Mouse (Mus musculus): Measurements from ENCODE around the gene Syp.

Gene Syp

DNA sequence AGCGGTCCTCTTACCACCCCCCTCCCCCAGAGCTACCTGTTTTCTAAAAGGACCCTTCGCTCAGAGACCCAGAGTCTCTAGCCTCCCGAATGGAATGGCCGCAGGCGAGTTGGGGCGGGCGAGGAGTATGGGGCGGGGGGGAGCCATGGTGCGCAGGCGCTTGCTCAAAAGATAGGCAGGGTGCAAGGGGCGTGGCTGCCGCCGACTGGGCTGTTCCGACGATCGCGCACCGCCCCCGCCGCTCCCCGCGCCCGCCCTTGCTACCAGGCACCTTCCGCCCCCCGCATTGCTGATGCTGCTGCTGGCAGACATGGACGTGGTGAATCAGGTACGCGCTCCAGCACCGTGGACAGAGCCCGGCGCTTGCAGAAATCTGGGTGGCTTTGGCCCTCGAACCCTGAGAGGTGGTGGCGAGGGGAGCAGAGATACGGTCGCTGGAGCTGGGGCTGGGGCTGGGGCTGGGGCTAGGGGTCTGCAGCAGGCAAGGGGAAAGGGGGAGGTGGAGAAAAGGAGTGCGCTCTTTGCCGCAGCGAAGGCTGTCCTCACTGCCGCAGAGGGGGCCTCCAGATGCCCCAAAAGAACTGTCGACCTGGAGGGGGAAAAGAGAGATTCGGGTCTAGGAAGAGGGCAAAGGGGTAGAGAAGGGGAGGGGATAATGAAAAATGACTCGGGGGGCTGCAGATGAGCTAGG is at the start of gene Syp:
Gene Syp, plus strand, starts transcription at position 71 of the 691 bp plus-strand sequence.
- DNase-seq (ENCODE audit: low read depth, low spot score), result peak; percentile 84

DNA sequence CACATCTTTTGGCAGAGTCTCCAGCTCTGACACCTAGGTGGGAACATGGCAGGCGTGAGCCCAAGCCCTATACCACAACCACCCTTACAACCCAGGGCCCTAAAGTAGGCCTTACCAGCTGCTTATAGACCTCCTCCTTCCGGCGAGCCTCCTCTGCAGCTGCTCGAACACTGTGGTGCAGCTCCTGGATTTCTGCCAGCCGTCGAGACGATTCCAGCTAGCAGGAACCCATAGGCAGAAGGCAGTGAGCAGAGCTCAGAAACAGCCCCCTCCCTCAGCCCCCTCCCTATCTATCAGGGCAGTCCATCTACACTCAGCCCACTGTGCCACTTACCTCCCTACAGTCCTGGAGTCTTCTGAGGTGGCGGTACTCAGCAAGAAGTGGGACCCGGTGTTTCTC is 42.9 kb upstream of the Syp start:
- no peak for DNase-seq (ENCODE audit: low read depth, low spot score)

DNA sequence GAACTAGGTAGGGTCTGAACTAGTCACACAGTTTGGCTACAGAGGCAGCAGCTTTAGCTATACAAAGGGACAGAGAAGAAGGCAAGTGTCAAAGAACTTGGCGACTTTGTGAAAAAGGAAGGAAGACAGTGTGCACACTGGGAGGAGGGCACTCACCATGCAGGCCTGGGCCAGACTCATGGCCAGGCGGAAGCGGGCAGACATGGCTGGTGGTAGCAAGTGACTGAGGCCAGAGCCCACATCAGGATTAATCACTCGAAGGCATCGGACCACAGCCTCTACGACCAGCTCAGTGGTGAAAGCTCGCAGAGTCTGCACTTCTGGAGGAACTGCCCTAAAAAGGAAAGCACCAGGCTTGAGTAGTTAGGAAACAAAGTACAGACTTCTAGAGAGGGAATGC is 34.3 kb upstream of the Syp start:
- DNase-seq (ENCODE audit: low read depth, low spot score), result no peak

DNA sequence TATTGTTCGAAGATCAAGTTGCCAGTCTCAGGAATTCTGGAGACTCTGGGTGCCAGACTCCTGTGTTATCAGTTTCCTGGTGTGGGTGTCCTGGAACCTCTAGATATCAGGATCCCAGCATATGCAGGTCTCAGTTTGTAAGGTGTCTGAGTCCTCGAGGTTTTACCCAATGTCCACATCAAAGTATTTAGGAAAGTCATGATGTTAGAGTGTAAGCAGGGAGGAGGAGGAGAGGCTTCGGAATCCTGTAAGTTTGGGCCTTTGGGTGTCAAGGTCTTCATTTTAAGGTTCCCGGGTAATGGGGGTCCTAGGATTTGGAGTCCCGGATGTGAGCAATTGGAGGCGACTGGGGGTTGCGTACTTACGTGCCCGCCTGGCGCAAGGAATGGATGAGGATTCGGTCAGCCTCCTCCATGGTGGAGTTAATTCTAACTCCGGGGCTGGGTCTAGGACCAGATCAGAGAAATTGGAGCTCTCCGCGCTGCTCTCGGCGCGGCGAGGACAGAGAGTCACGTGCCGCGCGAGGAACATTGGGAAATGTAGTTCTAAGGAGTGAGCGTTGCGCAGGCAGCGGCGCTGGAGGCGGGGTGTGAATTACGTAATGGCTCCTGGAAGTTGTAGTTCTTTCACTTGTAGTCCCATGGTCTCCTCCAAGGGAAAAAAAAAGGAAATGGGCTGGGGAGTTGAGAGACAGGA is 33.2 kb upstream of the Syp start, which contains the start of gene Ccdc22:
Gene Ccdc22, minus strand, starts transcription at position 639 of the 696 bp plus-strand sequence.
- DNase-seq (ENCODE audit: low read depth, low spot score), result peak; percentile 86

DNA sequence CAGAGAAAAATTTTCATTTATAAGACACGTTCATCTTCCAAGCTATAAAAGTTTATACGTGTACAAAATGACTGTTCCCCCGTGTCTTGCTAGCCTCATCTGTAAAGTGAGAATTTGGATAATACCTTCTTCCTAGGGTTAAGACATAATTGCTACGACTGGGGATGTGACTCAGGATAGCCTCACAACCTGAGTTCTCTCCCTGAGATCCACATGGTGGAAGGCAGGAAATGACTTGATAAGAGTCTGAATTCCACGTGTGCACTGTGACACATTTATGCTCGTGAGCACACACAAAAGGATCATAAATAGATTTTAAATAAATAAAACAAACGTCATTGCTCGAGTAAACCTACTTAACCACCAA is 32.7 kb upstream of the Syp start:
- DNase-seq (ENCODE audit: low read depth, low spot score), result no peak

DNA sequence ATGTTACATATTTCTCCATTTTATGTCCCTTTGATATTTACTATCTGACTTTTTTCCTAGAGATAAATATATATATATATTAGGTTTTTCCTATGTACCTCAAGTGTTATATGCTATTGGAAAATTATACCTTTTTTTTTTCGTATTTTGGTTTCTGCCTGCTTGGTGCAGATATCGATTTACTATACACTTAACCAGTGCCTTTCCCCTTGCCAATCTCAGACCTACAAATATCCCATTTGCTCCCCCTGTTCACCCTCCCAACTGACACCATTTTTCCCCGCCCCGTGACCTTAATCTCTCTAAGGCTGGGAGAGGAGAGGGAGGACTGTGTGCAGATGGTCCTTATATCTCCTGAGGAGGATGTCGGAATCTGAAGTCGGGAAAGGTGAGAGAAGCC is 31.5 kb upstream of the Syp start, which contains the start of gene Cacna1f:
Gene Cacna1f, plus strand, starts transcription at position 301 of the 400 bp plus-strand sequence.
- no peak for DNase-seq (ENCODE audit: low read depth, low spot score)

DNA sequence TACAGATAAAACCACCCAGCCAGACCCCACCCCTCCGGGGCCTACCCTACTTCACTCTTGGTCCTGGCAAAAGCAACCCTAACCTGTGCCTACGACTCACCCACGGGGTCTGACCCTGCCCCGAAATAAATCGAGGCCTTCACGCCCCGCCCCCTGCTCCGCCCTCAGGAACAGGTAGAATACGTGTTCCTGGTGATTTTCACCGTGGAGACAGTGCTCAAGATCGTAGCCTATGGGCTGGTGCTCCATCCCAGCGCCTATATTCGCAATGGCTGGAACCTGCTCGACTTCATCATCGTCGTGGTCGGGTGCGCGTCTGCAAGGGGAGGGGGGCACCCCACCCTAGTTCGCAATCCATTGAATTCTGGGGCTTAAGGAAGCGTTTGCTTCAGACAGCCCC is 28.2 kb upstream of the Syp start:
- no peak for DNase-seq (ENCODE audit: low read depth, low spot score)

DNA sequence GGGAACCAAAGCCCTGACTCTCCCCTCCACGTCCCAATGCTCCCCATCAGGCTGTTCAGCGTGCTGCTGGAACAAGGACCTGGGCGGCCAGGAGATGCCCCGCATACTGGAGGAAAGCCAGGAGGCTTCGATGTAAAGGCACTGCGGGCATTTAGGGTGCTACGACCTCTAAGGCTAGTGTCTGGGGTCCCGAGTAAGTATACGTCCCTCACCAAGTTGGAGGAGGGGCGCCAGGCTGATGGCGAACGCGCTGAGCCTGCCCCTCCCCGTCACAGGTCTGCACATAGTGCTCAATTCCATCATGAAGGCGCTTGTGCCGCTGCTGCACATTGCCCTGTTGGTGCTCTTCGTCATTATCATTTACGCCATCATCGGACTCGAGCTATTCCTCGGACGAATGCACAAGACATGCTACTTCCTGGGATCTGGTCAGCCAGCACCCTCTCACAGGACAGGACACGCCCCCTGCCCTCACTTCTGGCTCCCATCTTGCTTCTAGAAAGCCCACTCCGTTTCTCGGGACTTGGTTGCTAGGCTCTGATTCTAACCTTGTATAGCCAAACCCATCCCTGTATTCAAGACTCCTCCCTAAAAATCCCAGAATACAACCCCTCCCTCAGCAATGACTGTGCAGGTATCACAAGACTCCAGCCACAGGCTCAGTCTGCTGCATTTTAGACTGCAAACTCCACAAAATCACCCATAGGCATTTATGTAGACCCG is 27.6 kb upstream of the Syp start:
- peak; percentile 6 for DNase-seq (ENCODE audit: low read depth, low spot score)

DNA sequence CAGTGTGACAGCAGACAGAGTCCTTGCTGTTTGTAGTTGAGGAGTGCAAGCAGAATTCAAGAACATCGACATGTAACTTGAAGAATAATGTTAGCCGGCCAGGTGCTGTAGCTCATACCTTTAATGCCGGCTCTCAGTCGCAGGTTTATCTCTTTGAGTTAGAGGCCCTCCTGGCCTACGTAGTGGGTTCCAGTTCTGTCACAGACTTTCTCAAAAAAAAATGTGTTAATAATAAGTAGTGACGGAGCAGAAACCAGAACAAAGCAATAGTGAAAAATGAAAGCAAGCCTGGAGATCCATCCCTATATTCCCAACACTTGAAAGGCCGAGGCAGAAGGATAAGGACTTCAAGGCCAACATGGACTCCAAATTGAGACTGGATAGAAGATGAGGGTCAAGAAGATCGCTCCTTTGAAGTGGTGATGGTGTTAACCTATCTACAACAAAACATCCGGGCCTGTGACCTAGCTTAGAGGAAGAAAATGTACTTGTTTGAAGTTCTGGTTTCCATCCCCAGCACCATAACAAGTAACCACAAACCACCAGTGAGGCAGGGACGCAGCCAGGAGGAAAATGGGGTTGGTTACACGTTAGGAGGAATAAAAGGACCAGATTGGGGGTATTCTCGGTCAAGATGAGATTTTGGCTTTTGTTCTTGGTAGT is 20.3 kb upstream of the Syp start:
- no peak for DNase-seq (ENCODE audit: low read depth, low spot score)

DNA sequence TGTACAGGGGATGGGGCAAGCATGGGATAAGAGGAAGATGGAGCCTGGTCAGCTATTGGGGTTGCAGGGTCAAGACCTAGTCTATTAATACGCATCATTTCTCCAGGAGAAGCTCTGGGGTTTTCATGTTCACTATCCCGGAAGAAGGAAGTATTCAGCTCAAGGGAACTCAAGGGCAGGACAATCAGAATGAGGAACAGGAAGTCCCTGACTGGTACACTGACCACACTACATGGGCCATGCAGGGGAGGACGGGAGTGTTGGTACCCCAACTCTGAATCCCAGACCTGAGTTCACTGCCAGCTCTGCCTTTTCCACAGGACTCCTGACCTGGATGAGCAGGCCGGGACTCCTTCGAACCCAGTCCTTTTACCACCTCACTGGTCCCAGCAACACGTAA is 5.7 kb upstream of the Syp start:
- DNase-seq (ENCODE audit: low read depth, low spot score), result no peak

DNA sequence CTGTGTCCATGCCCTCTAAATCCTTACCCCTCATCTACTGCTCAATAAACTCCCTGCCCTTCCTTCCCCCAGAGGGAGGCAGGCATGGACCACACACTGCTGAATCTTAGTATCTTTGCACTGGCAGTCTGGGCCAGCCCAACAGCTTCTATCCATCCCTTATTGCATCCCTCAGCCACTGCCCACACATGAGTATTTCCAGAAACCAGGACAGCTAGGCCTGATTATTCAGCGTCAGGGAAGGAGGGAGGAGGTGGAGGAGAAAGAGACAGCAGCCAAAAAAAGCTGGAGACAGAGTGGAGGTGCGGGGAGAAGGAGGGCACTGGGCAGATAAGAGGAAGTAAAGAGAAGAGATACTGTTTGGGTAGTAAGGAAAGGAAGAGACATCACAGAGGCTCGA is 3.2 kb upstream of the Syp start:
- DNase-seq (ENCODE audit: low read depth, low spot score), result no peak

DNA sequence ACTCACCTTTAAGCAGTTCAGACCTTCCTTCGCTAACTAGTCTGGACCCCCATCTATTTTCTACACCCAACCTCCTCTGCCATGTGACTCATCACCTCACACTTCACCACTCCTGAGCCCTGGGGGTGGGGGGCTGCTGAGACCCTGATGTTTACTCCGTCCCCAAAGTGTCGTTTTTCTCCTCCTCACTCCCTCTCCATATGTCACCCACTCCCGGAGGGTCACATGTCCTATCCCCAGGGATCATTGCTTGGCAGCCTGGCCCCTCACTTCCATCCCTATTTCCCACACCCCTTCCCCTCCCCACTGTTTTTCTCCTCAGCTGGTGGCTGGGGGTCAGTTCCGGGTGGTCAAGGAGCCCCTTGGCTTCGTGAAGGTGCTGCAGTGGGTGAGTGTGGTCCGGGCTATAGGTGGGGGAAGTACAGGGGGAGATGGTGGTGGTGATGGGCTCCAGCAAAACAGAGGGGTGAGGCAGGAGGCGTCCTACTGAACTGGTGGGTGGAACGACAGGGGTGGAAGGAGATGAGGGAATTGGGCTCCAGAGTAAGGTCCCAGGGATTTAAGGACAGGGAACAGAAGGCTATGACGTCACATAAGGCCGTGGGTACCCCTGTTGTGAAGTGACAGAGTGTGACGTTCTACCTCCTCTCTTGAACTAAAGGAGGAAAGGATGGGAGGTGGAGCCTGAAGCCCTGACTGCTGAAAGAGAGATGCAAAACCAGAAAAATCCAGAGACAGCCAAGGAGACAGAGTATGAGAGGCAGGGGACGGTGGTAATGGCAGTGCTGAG is 1.5 kb downstream of the Syp start:
- DNase-seq (ENCODE audit: low read depth, low spot score), result no peak

DNA sequence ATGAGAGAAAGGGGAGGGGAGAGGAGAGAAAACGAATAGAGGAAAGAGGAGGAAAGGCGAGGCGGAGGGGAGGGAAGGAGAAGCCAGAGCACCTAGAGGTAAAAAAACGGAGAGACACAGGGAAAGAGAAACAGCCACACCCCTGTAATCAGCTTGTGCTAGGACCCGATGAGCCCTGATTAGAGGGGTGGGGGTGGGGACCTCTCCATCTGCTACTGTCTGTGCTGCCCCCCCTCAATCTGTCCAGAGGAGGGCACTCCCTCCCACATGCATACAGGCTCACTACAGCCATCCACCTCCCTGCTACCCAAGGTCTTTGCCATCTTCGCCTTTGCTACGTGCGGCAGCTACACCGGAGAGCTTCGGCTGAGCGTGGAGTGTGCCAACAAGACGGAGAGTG is 2.5 kb downstream of the Syp start:
- no peak for DNase-seq (ENCODE audit: low read depth, low spot score)

DNA sequence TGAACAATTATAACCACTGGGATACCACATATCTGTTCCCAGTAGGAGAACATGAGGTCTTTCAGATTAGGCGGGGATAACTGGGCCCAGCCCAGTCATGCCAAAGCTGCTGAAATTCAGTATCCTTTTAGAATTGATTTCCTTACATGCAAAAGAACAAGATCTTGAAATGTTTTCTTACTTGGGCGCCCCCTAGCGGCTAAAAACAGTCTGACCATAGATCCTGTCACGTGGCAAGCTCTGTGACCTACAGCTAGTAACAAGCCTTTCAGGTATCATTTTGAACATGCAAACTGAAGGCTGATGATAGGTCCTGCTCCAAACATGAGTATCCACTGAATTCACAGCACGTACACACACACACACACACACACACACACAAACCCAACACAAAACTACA is 7.1 kb downstream of the Syp start:
- peak; percentile 74 for DNase-seq (ENCODE audit: low read depth, low spot score)

DNA sequence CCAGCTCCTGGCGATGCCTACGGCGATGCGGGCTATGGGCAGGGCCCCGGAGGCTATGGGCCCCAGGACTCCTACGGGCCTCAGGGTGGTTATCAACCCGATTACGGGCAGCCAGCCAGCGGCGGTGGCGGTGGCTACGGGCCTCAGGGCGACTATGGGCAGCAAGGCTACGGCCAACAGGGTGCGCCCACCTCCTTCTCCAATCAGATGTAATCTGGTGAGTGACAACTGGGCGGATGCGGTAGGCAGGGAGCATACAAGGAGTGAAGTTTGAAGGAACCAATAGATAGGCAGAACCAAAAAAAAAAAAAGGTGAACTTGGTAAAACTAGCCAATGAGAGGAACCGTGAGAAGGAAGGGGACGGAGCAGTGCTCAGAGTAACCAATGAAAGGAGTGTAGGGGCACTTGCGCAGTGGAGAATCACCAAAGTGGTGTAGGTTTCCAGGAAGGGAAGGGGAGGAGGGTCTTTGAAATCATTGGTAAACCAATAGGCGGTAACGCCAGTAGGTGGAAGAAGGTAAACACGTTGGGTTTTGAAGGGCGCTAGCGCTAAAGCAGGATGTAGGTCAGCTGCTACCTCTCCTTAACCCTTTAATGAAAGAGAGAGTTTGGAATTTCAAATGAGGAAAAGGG is 10.5 kb downstream of the Syp start:
- peak; percentile 92 for DNase-seq (ENCODE audit: low read depth, low spot score)

DNA sequence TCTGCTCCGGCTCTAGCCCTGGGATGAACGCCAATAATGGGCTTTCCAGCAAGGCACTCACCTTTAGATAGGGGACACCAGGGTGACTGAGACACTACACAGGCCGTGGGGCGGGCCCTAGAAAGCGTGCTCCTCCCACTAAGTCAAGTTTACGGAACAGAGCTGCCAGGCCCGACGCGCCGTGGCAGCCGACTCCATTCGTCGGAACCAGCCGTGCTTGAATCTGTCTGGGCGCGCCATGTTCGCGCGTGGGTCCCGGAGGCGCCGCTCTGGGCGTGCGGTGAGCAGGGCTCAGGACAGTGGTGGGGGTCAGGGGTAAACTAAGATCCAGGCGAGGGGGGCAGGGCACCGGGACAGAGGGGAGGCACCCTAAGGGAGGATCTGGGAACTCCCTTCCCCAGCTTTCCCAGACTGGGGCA is 19.0 kb downstream of the Syp start, which contains the start of gene Prickle3:
Gene Prickle3, plus strand, starts transcription at position 40 of the 419 bp plus-strand sequence.
- DNase-seq (ENCODE audit: low read depth, low spot score), result no peak

DNA sequence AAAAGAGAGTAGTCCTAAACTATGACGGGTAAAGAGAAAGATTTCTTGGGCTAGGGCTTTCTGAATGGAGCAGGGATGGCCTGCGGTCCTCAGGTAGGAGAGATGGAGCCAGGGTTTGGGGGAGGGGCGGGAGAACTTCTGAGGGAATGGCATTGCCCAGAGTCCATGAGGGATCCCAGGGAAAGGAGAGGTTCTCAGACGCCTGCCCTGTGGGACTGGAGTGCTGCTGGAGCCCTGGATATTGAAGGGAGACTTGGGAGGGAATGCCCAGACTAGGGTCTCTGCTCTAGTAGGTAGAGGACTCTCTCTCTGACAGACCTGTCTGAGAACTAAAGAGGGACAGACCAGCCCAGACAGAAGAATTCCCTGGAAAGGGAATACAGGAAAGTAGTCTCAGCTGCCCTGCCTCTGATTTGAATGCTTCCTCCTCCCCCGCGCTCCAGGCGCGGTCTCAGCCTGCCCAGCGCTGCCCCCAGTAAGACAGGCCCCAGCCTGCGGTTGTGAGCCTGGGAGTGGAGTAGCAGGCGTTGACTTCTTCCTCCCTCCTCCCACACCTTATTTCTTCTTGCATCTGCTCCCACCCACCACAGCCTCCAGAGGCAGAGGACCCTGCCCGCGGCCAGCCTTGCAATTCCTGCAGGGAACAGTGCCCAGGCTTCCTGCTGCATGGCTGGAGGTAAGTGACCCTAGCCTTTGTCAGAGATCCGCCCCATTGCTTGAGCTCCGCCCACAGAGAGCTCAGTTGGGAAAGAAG is 19.9 kb downstream of the Syp start:
- peak; percentile 47 for DNase-seq (ENCODE audit: low read depth, low spot score)

DNA sequence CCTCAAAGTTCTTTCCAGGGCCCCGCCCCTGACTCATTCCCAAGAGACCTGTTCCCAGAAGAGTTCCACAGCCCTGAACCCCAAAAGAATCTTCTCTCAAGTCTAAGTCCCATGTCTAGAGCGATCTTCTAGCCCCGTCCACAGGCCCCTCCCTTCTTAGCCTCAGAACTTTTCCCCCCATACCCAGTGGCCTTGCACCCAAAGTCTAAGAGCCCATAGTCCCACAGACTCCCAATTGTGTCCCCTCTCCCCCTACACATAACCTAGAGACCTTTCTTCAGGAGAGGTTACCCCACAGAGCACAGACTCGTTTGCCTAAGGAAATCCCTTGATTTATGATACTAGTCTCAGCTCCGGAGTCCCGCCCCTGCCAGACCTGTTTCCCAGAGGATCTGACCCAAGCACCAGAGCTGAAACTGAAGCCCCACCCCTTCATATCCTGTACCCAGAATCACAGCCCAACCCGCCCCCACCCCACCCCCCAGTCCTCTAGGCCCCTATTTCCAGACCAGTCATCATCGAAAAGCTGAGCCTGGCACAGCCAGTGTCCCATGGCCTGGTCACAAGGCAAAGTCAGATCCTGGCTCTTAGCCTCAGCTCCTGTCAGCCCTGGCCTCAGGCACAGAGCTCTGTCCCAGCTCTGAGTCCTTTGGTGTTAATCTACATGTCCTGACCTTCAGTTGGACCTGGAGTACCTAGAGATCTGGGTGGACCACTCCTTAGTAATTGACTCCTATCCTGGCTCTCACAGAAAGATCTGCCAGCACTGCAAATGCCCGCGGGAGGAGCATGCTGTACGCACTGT is 20.7 kb downstream of the Syp start:
- no peak for DNase-seq (ENCODE audit: low read depth, low spot score)

DNA sequence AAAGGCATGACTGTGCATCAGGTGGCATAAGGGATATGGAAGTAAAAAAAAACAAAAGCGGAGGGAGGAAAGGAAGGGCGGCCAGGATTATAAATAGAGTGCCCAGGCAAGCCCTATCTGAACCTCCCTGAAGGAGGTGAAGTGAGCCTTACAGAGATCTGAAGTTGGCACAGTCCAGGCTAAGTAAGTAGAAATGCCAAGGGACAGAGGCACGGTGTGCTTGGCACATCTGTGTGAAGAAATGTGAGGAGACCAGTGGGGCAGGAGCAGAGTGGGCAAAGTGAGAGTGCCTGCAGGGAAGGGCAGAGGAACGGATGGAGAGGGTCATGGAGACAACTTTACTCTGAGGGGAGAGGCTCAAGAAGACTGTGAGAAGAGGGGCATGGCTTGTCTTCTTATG is 22.8 kb downstream of the Syp start:
- DNase-seq (ENCODE audit: low read depth, low spot score), result no peak
